Mouse (Mus musculus): ENCODE data around the gene Edil3. TPM values are rescaled to one million over a fixed set of nuclear protein-coding genes. Genes with fewer than 3 reads are reported as not detected.

Edil3 gene
- polyA plus RNA-seq, 1 experiment from 2014 or later = 22.6 TPM

DNA sequence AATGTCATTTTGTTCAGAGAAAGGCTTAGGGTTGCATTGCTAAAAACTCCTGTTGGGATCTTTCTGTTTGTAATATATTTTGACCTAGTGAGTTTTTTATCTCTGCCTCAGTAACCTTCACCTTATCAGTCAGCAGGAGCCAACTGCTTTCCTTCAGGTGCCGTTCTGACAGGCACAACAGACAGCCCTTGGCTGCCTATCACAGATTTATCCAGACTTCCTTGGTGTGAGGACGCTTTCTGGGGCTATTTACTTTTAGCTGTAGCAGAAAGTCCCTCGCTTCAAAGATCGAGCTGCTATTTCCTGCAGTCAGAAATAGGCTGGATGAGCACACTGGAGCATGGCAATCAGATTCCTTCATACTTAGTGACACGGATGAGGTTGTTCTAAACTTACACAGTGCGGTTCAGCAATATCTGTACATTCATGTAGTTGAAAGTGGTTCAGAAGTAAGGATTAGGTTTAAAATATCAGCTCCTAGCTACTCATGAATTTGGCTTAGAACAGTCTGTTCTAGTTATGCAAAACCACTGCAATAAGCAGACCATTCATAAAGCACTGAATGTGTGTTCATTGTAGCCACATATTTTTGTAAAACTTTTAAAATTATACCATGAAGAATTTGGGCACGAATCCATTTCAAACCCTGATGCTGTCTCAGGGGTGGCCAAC, 514.8 kb downstream of the Edil3 start:
- Histone ChIP-seq H3K27ac (no peak overlapping the region), H3K4me3 (no peak overlapping the region), H3K4me1 (replicated peaks) (no peaks in the 10 kb centered on the region), H3K27me3 (ENCODE audit: insufficient read depth, poor library complexity, severe bottlenecking) (no peaks in the 10 kb centered on the region), H3K9me3 (no peaks in the 10 kb centered on the region), H3K36me3 (no peaks in the 10 kb centered on the region)
- no peak for DNase-seq (ENCODE audit: low spot score)
- WGBS = 72% methylated on average over 7 of the region's 7 CpGs

DNA sequence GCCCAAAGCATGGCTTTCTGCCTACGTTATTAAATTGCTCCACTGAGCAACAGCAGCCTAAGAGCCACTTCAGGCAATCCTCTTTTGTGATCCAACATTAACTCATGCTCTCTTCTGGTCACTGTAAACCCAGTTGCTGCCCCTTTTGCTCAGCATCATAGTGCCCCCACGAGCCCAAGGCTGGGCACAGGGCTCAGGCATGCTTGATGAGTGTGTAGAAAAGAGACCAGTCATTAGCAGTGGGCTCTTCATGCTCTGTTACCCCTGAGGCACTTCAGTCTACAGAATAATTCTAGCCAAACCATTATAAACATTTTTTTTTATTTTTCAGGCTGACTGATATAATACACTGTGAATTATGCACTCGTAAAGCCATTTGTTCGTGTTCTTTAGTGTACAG, 517.8 kb downstream of the Edil3 start:
- no peaks in the 10 kb centered on the region for H3K4me1 ChIP-seq (replicated peaks)
- no peak overlapping the region for H3K27ac ChIP-seq
- no peak for DNase-seq (ENCODE audit: low spot score)
- no peaks in the 10 kb centered on the region for H3K36me3 ChIP-seq
- H3K4me3 ChIP-seq = no peak overlapping the region
- H3K27me3 ChIP-seq (ENCODE audit: insufficient read depth, poor library complexity, severe bottlenecking) = no peaks in the 10 kb centered on the region
- H3K9me3 ChIP-seq = no peaks in the 10 kb centered on the region
- 82% methylated on average over 4 of the region's 4 CpGs for WGBS

DNA sequence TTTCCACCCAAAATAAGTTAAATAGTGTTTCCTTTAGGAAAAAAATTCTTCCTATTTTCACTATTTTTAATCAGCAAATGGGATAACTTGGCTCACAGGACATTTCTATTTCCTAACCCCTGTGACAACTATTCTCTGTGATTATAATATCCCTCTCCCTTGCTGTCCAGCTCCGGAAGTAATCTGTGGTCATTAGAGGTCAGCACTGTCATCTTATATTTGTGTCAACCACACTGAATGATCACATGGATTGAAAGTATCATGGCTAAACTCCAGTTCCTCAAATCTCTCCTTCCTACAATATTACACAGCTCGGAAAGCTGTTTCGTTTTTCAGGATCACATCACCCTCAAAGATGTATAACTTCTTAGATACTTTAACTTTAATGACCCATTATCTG, 518.5 kb downstream of the Edil3 start:
- no peaks in the 10 kb centered on the region for H3K4me1 ChIP-seq (replicated peaks)
- DNase-seq (ENCODE audit: low spot score) = no peak
- no peaks in the 10 kb centered on the region for H3K27me3 ChIP-seq (ENCODE audit: insufficient read depth, poor library complexity, severe bottlenecking)
- 88% methylated on average over 3 of the region's 3 CpGs for WGBS
- no peak overlapping the region for H3K4me3 ChIP-seq
- no peak overlapping the region for H3K27ac ChIP-seq
- no peaks in the 10 kb centered on the region for H3K36me3 ChIP-seq
- no peaks in the 10 kb centered on the region for H3K9me3 ChIP-seq

DNA sequence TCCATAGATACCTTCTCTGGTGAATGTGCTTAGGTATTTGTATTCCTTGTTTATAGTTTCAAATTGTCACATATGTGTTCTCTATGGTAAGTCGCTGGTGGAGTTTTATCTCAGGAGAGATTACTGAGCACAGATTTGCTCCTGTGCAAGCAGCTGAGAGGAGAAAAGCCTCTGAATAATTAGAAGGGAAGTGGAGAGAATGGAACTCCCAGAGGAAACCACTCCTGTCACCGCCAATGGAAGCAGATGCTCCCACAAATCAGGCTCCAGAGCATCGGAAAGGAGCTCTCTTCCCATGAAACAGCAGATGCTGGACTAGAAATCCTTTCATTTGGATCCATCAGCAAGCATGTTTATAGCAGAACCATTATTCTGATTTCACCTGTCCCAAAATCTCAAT, 534.0 kb downstream of the Edil3 start:
- DNase-seq (ENCODE audit: low spot score) = no peak
- Histone ChIP-seq H3K27ac (no peak overlapping the region), H3K4me3 (no peak overlapping the region), H3K36me3 (no peaks in the 10 kb centered on the region), H3K27me3 (ENCODE audit: insufficient read depth, poor library complexity, severe bottlenecking) (no peaks in the 10 kb centered on the region), H3K9me3 (no peaks in the 10 kb centered on the region), H3K4me1 (replicated peaks) (no peaks in the 10 kb centered on the region)
- 70% methylated on average over 3 of the region's 3 CpGs for WGBS

DNA sequence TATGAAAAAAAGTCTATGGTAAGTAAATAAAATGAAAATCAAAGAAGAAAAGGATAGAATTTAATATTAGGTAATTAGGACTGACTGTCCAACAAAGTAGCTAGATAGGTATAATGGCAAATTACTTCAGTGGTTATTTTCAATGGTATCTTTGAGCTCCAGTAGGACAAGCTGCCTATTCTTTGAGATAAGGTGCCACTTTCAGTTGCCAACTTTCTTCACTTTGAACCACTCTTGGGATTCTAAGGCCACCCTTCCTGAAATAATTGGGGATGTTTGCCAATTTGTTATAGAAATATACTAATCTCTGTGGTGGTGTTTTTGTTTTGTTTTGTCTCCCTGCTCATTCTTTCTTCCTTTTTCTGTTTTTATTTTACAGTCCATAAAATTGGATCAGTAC, 537.1 kb downstream of the Edil3 start:
- DNase-seq (ENCODE audit: low spot score) = no peak
- Histone ChIP-seq H3K27ac (no peak overlapping the region), H3K4me3 (no peak overlapping the region), H3K4me1 (replicated peaks) (no peaks in the 10 kb centered on the region), H3K36me3 (no peaks in the 10 kb centered on the region), H3K9me3 (no peaks in the 10 kb centered on the region), H3K27me3 (ENCODE audit: insufficient read depth, poor library complexity, severe bottlenecking) (no peaks in the 10 kb centered on the region)

DNA sequence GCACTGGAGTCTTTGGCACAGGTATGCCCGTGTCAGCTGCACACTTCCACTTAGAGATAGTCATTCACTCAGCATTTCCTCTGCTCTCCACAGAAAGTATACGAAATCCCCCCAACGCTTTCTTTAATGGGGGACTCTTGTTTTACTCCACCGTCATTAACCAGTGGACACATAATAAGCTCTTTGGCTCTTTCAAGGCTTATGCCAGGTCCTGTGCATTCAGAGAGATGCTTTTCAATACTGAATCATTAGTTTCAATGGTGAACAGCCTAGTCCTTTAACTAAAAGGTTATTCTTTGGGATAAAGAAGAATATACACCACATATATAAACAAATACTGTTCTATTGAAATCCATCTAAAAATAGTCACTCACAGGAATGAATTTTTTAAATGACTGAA, 541.0 kb downstream of the Edil3 start:
- Histone ChIP-seq H3K36me3 (no peaks in the 10 kb centered on the region), H3K27me3 (ENCODE audit: insufficient read depth, poor library complexity, severe bottlenecking) (no peaks in the 10 kb centered on the region), H3K9me3 (no peaks in the 10 kb centered on the region), H3K27ac (no peak overlapping the region), H3K4me1 (replicated peaks) (no peaks in the 10 kb centered on the region), H3K4me3 (no peak overlapping the region)
- no peak for DNase-seq (ENCODE audit: low spot score)
- 87% methylated on average over 4 of the region's 4 CpGs for WGBS

DNA sequence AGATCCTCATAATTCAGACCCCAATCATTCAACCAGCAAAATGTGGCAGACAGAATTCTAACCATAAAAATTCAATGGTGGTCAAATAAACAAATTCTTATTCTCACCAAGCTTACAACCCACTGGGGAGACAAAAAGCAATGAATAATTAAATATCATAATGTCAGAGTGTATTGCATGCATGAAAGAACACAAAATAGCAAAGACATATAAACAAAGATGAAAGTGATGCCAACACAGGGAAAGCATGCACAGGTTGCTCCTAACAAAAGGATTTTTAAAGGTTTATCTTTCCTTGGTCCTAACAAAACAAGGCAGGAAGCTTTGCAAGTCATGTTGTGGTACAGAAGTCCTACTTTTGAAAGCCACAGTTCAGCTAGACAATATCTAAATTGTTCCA, 550.0 kb downstream of the Edil3 start:
- DNase-seq (ENCODE audit: low spot score) = no peak
- no peaks in the 10 kb centered on the region for H3K27me3 ChIP-seq (ENCODE audit: insufficient read depth, poor library complexity, severe bottlenecking)
- no peaks in the 10 kb centered on the region for H3K36me3 ChIP-seq
- no peak overlapping the region for H3K4me3 ChIP-seq
- H3K9me3 ChIP-seq = no peaks in the 10 kb centered on the region
- H3K4me1 ChIP-seq (replicated peaks) = no peaks in the 10 kb centered on the region
- no peak overlapping the region for H3K27ac ChIP-seq

DNA sequence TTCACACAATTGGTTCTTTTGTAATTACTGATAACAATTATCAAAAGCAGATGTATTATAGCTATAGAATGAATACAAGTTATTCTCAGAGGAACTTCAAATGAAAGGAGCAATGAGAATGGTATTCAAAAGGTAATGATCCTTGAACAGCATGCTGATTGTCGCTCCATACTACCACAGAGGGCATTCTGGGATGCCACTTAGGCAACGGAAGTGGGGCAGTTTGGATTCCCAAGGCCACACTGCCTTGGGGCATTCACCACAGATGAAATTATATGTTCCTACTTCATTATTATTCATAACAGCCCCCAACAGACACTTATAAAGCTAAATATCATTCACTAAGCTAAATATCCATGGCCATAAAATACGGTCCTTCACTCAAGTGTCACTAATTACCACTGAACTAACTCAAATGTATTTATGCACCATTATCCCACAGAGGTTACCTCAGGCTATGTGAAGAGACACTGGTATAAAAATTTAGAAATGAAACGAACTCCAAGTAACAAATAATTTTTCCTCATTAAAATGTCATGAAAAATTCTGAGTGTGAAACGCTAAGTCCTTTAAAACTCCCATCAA, 550.5 kb downstream of the Edil3 start:
- 75% methylated on average over 5 of the region's 5 CpGs for WGBS
- H3K27me3 ChIP-seq (ENCODE audit: insufficient read depth, poor library complexity, severe bottlenecking) = no peaks in the 10 kb centered on the region
- DNase-seq (ENCODE audit: low spot score) = no peak

More for the DNA sequence above, 550.5 kb downstream of the Edil3 start:
- Histone ChIP-seq H3K27ac (no peak overlapping the region), H3K4me1 (replicated peaks) (no peaks in the 10 kb centered on the region), H3K4me3 (no peak overlapping the region), H3K36me3 (no peaks in the 10 kb centered on the region), H3K9me3 (no peaks in the 10 kb centered on the region)

Data from hindbrain, embryonic 10.5 days (tissue).